Mouse (Mus musculus) regulatory T cell (primary cell): Measurements from ENCODE around the gene Zbtb1.
"Not testable (repeated sequence)": the region's sequence is repeated elsewhere in the genome, so short reads cannot be mapped to it uniquely, and the experiment has no call there.

Experiments
- in situ Hi-C: fragments of 300-600 bp; cut with MboI, MseI; formaldehyde crosslinking; loops from one replicate; pipeline ENCODE4 v1.15.1; 2025; ENCODE audit warnings: high pct_unique_total_duplicates

Gene Zbtb1

GRCm38 (mm10) chr12:76404836-76405182, 34.7 kb downstream of the Zbtb1 start:
- in situ Hi-C loops, result no loop called here

- in situ Hi-C loops, result no loop called here
Observed at GRCm38 (mm10) chr12:76405183-76405970, 35.3 kb downstream of the Zbtb1 start.

- in situ Hi-C loops, result no loop called here
Observed at GRCm38 (mm10) chr12:76405971-76406370, 35.9 kb downstream of the Zbtb1 start.

GRCm38 (mm10) chr12:76407184-76407583, 37.1 kb downstream of the Zbtb1 start:
- in situ Hi-C loops, result no loop called here

GRCm38 (mm10) chr12:76409166-76409565, 39.1 kb downstream of the Zbtb1 start:
- in situ Hi-C loops, result no loop called here

- in situ Hi-C loops, result no loop called here
Observed at GRCm38 (mm10) chr12:76415383-76416010, 45.4 kb downstream of the Zbtb1 start.

- in situ Hi-C loops, result no loop called here
Observed at GRCm38 (mm10) chr12:76417433-76417854, 47.4 kb downstream of the Zbtb1 start, which contains the start of gene Ppp1r36. Ppp1r36 (plus strand) TSS chr12:76417538.

GRCm38 (mm10) chr12:76418346-76418745, 48.3 kb downstream of the Zbtb1 start:
- in situ Hi-C loops, result no loop called here

- in situ Hi-C loops, result no loop called here
Observed at GRCm38 (mm10) chr12:76425256-76425655, 55.2 kb downstream of the Zbtb1 start.

GRCm38 (mm10) chr12:76427546-76427945, 57.5 kb downstream of the Zbtb1 start:
- in situ Hi-C loops, result no loop called here

GRCm38 (mm10) chr12:76430879-76431406, 60.9 kb downstream of the Zbtb1 start:
- in situ Hi-C loops, result no loop called here

- in situ Hi-C loops, result no loop called here
Observed at GRCm38 (mm10) chr12:76431431-76431830, 61.4 kb downstream of the Zbtb1 start.

GRCm38 (mm10) chr12:76434111-76434510, 64.0 kb downstream of the Zbtb1 start:
- in situ Hi-C loops, result no loop called here

- in situ Hi-C loops, result no loop called here
Observed at GRCm38 (mm10) chr12:76435084-76435483, 65.0 kb downstream of the Zbtb1 start.

- in situ Hi-C loops, result no loop called here
Observed at GRCm38 (mm10) chr12:76435549-76435948, 65.5 kb downstream of the Zbtb1 start.

GRCm38 (mm10) chr12:76443488-76443887, 73.4 kb downstream of the Zbtb1 start:
- in situ Hi-C loops, result not testable (repeated sequence)

- in situ Hi-C loops, result no loop called here
Observed at GRCm38 (mm10) chr12:76444359-76444772, 74.3 kb downstream of the Zbtb1 start.

GRCm38 (mm10) chr12:76444862-76445261, 74.8 kb downstream of the Zbtb1 start:
- in situ Hi-C loops, result no loop called here

GRCm38 (mm10) chr12:76446201-76446600, 76.1 kb downstream of the Zbtb1 start:
- in situ Hi-C loops, result no loop called here
